Comparison of ENCODE assay signal across 9 mouse cellular contexts in genomic region chr2:26566221-26566620, GRCm38 (mm10). TPM values are rescaled to one million over a fixed set of nuclear protein-coding genes. Genes with fewer than 3 reads are reported as not detected.
DNase-seq lines count a peak whose midpoint lies in the region; ATAC-seq and TF ChIP-seq lines count a peak whose summit lies in the region.
"Had no signal": no experiment of that assay in that cellular context is flagged by ENCODE, and none has a peak within 500 bp of the region (broad histone marks: within the 10 kb centered on the region; RNA-seq: fewer than 3 reads in every experiment).

No protein-coding gene starts in this region.

- no peaks in the 10 kb centered on the region for H3K4me1 ChIP-seq in embryonic fibroblast, embryonic 13.5 days (ENCODE audit: control insufficient read depth, insufficient read depth, low read length)
- no peaks in the 10 kb centered on the region for H3K4me1 ChIP-seq in intestine, postnatal 0 days (replicated peaks; ENCODE audit: control insufficient read depth, insufficient read depth, low read length)

- WGBS in intestine, postnatal 0 days, result 13% methylated on average over 4 of the region's 4 CpGs

- no peak overlapping the region for H3K4me3 ChIP-seq in embryonic fibroblast, embryonic 13.5 days (ENCODE audit: insufficient read depth, low read length)
- H3K4me3 ChIP-seq in intestine, postnatal 0 days (ENCODE audit: low read depth, low read length), result no peak overlapping the region
- H3K4me3 ChIP-seq: heart, embryonic 13.5 days had no signal

- H3K27me3 ChIP-seq in intestine, postnatal 0 days (replicated peaks; ENCODE audit: control insufficient read depth, insufficient read depth, low read length), result no peaks in the 10 kb centered on the region
- no peaks in the 10 kb centered on the region; the same call in 1 of the 2 replicates for H3K27me3 ChIP-seq in splenic B cell, adult 2 months (ENCODE audit: control insufficient read depth, insufficient read depth, low read length, poor library complexity, severe bottlenecking)
- H3K27me3 ChIP-seq: heart, embryonic 13.5 days had no signal

- no peak overlapping the region for H3K27ac ChIP-seq in embryonic fibroblast, embryonic 13.5 days (ENCODE audit: insufficient read depth, low read length)
- no peak overlapping the region for H3K27ac ChIP-seq in intestine, postnatal 0 days (ENCODE audit: low read depth, low read length)
- H3K27ac ChIP-seq: heart, embryonic 13.5 days had no signal

- H3K9me3 ChIP-seq in intestine, postnatal 0 days (ENCODE audit: control insufficient read depth), result no peaks in the 10 kb centered on the region
- H3K9me3 ChIP-seq: heart, embryonic 13.5 days had no signal

- peak; percentile 75 for TF ChIP-seq CTCF in embryonic fibroblast, embryonic 13.5 days (IDR thresholded peaks at IDR 0.05; ENCODE audit: borderline replicate concordance, insufficient read depth, low read length)
- peak; percentile 83 for TF ChIP-seq CTCF in intestine, postnatal 0 days (IDR thresholded peaks at IDR 0.05; ENCODE audit: low read depth)

- no peaks in the 10 kb centered on the region for H3K36me3 ChIP-seq in intestine, postnatal 0 days (ENCODE audit: control insufficient read depth, insufficient read depth)
- no peaks in the 10 kb centered on the region for H3K36me3 ChIP-seq in splenic B cell, adult 2 months (ENCODE audit: control insufficient read depth, insufficient read depth, low read length, poor library complexity, severe bottlenecking)
- H3K36me3 ChIP-seq: heart, embryonic 13.5 days had no signal

- ATAC-seq in intestine, postnatal 0 days, result no peak; the same call in 1 of the 2 replicates
- ATAC-seq in megakaryocyte progenitor cell, adult 5-6 weeks (replicated peaks; ENCODE audit: poor library complexity), result peak; percentile 93

- no peak for TF ChIP-seq POLR2A in embryonic fibroblast, embryonic 13.5 days (IDR thresholded peaks at IDR 0.05; ENCODE audit: low read depth, low read length)

- H3K4me2 ChIP-seq in intestine, postnatal 0 days (replicated peaks; ENCODE audit: low read depth), result no peak overlapping the region
- H3K4me2 ChIP-seq: heart, embryonic 13.5 days had no signal

- DNase-seq in right cerebral cortex, adult 2 months (ENCODE audit: low spot score in 2 of 2), result peak; percentile 27 to 32
- no peak for DNase-seq in right cerebral cortex, postnatal 14 days
- peak; percentile 43 for DNase-seq in adrenal gland, postnatal 25 days
- peak; percentile 87 for DNase-seq in splenic B cell, adult 2 months (ENCODE audit: low read depth, low spot score)

- H3K9ac ChIP-seq in intestine, postnatal 0 days (ENCODE audit: low read depth, low read length), result no peak overlapping the region
- H3K9ac ChIP-seq: heart, embryonic 13.5 days had no signal

RNA-seq across cellular contexts. Expression of gene Egfl7, which starts 13.6 kb away (rescaled TPM):
- total RNA-seq in adrenal gland, postnatal 25 days (2021), result 159 and 211 TPM in 2 replicates
- 11.0 and 13.7 TPM in 2 replicates for polyA plus RNA-seq in embryonic fibroblast, embryonic 13.5 days (2011; ENCODE audit: insufficient read length, low read depth, missing spikeins)
- polyA plus RNA-seq in intestine, postnatal 0 days (2015; fragmentation: Nextera tagmentation; extraction: Ambion mirVana), result 54.4 and 65.2 TPM in 2 replicates
- total RNA-seq in megakaryocyte progenitor cell, adult 5-6 weeks (2015), result 29.9 and 58.3 TPM in 2 replicates
- total RNA-seq in megakaryocyte progenitor cell, adult 5-6 weeks (2017), result 24.6 and 24.9 TPM in 2 replicates

RNA-seq across cellular contexts. Expression of gene Gm20532, which starts 20.2 kb away (rescaled TPM):
- not detected in 2 replicates for total RNA-seq in adrenal gland, postnatal 25 days (2021)
- not detected in 2 replicates for polyA plus RNA-seq in embryonic fibroblast, embryonic 13.5 days (2011; ENCODE audit: insufficient read length, low read depth, missing spikeins)
- not detected in 2 replicates for polyA plus RNA-seq in intestine, postnatal 0 days (2015; fragmentation: Nextera tagmentation; extraction: Ambion mirVana)
- not detected in 2 replicates for total RNA-seq in megakaryocyte progenitor cell, adult 5-6 weeks (2015)
- not detected in 2 replicates for total RNA-seq in megakaryocyte progenitor cell, adult 5-6 weeks (2017)
- polyA plus RNA-seq: heart, embryonic 13.5 days; stomach, embryonic 14.5 days had no signal

RNA-seq across cellular contexts. Expression of gene Agpat2, which starts 38.0 kb away (rescaled TPM):
- total RNA-seq in adrenal gland, postnatal 25 days (2021), result 290 and 352 TPM in 2 replicates
- polyA plus RNA-seq in embryonic fibroblast, embryonic 13.5 days (2011; ENCODE audit: insufficient read length, low read depth, missing spikeins), result 21.4 and 22.4 TPM in 2 replicates
- 124 and 128 TPM in 2 replicates for polyA plus RNA-seq in intestine, postnatal 0 days (2015; fragmentation: Nextera tagmentation; extraction: Ambion mirVana)
- total RNA-seq in megakaryocyte progenitor cell, adult 5-6 weeks (2015), result 47.8 and 50.3 TPM in 2 replicates
- 43.5 and 52.3 TPM in 2 replicates for total RNA-seq in megakaryocyte progenitor cell, adult 5-6 weeks (2017)

RNA-seq across cellular contexts. Expression of gene Notch1, which starts 49.8 kb away (rescaled TPM):
- 17.7 and 24.8 TPM in 2 replicates for total RNA-seq in adrenal gland, postnatal 25 days (2021)
- 19.2 and 24.3 TPM in 2 replicates for polyA plus RNA-seq in embryonic fibroblast, embryonic 13.5 days (2011; ENCODE audit: insufficient read length, low read depth, missing spikeins)
- 3.6 and 3.7 TPM in 2 replicates for polyA plus RNA-seq in intestine, postnatal 0 days (2015; fragmentation: Nextera tagmentation; extraction: Ambion mirVana)
- total RNA-seq in megakaryocyte progenitor cell, adult 5-6 weeks (2015), result 15.5 and 19.0 TPM in 2 replicates
- total RNA-seq in megakaryocyte progenitor cell, adult 5-6 weeks (2017), result 8.8 and 9.3 TPM in 2 replicates
